Mouse (Mus musculus): ENCODE data around the gene Fiz1. TPM values are rescaled to one million over a fixed set of nuclear protein-coding genes. Genes with fewer than 3 reads are reported as not detected.

Gene Fiz1
- polyA plus RNA-seq, 1 experiment: 36.1 TPM

DNA sequence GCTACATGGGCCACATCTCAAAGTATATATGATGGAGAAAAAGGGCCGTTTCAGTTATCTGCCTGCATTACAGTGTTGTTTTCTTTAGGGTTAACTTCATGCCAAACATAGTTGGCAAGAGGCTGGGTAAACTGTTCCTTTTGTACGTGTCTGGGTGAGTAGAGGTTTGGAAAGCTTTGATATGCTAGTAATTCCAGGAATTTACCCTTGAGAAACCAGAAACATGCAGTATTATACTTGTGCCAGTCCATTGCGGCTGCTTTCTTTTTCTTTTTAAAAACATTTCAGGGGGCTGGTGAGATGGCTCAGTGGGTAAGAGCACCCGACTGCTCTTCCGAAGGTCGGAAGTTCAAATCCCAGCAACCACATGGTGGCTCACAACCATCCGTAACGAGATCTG, 17.6 kb downstream of the Fiz1 start:
- H3K36me3 ChIP-seq (ENCODE audit: control insufficient read depth, insufficient read depth, low read length): no peaks in the 10 kb centered on the region
- H3K27me3 ChIP-seq (ENCODE audit: control insufficient read depth, insufficient read depth, low read length): no peaks in the 10 kb centered on the region
- H3K27ac ChIP-seq (ENCODE audit: control insufficient read depth, insufficient read depth, low read depth, low read length): no peak overlapping the region
- H3K4me1 ChIP-seq (ENCODE audit: control insufficient read depth, insufficient read depth, low read length): peaks cover 20% of the 10 kb centered on the region
- no peak overlapping the region for H3K4me3 ChIP-seq (ENCODE audit: control insufficient read depth, low read depth, low read length)
- no peak for TF ChIP-seq CTCF (IDR thresholded peaks at IDR 0.05; ENCODE audit: control insufficient read depth, insufficient read depth, insufficient replicate concordance, low read depth, low read length)
- TF ChIP-seq POLR2A (IDR thresholded peaks at IDR 0.05; ENCODE audit: control insufficient read depth, low read depth, low read length): no peak

- Histone ChIP-seq H3K27ac (ENCODE audit: control insufficient read depth, insufficient read depth, low read depth, low read length) (peak within 1 kb of the TSS; percentile 1; the same call in 1 of the 2 replicates), H3K36me3 (ENCODE audit: control insufficient read depth, insufficient read depth, low read length) (no peaks in the 10 kb centered on the region), H3K4me3 (ENCODE audit: control insufficient read depth, low read depth, low read length) (peak within 1 kb of the TSS; percentile 89), H3K27me3 (ENCODE audit: control insufficient read depth, insufficient read depth, low read length) (no peaks in the 10 kb centered on the region), H3K4me1 (ENCODE audit: control insufficient read depth, insufficient read depth, low read length) (peaks cover 20% of the 10 kb centered on the region)
- TF ChIP-seq POLR2A (IDR thresholded peaks at IDR 0.05; ENCODE audit: control insufficient read depth, low read depth, low read length) (no peak), CTCF (IDR thresholded peaks at IDR 0.05; ENCODE audit: control insufficient read depth, insufficient read depth, insufficient replicate concordance, low read depth, low read length) (no peak)
These were observed 18.2 kb downstream of the Fiz1 start, which contains the start of gene Zfp579 for GRCm38 (mm10) chr7:4996003-4996895. Gene Zfp579 (minus strand): TSS chr7:4996158.

DNA sequence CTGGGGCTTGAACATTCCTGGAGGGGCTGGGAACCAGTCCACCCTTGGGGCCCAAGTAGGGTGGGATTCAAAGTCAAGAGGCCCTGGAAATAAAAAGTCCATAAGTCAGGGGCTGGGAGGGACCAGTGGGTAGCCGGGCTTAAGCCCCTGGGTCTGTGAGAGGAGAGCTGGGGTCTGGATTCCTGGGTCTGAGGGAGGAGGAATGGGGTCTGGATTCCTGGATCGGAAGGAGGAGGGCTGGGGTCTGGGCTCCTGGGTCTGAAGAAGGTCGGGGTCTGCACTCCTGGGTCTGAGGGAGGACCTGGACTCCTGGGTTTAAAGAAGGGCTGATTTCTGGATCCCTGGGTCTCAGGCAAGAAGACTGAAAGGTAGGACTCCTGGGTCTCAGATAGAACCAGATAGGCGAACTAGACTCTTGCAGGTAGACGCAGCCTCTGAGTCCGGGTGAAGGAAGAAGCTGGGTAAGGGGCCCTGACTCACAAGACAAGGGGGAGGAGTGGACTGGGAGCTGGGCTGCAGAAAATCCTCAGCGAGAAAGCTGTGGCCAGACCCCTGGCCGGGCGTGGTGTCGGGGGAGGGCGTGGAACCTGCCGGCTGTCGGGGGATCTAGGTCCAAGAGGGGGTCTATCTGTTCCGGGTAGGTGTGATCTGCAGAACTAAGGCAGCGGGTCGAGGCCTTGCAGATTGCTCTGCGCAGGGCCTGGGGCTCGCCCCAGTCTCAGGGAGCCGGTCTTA, 19.1 kb downstream of the Fiz1 start:
- Histone ChIP-seq H3K36me3 (ENCODE audit: control insufficient read depth, insufficient read depth, low read length) (no peaks in the 10 kb centered on the region), H3K27me3 (ENCODE audit: control insufficient read depth, insufficient read depth, low read length) (no peaks in the 10 kb centered on the region), H3K4me3 (ENCODE audit: control insufficient read depth, low read depth, low read length) (peak overlapping the region; percentile 89), H3K27ac (ENCODE audit: control insufficient read depth, insufficient read depth, low read depth, low read length) (no peak overlapping the region; the same call in 1 of the 2 replicates), H3K4me1 (ENCODE audit: control insufficient read depth, insufficient read depth, low read length) (peaks cover 20% of the 10 kb centered on the region)
- no peak for TF ChIP-seq CTCF (IDR thresholded peaks at IDR 0.05; ENCODE audit: control insufficient read depth, insufficient read depth, insufficient replicate concordance, low read depth, low read length)
- TF ChIP-seq POLR2A (IDR thresholded peaks at IDR 0.05; ENCODE audit: control insufficient read depth, low read depth, low read length): no peak

- Histone ChIP-seq H3K4me3 (ENCODE audit: control insufficient read depth, low read depth, low read length) (no peak overlapping the region), H3K36me3 (ENCODE audit: control insufficient read depth, insufficient read depth, low read length) (no peaks in the 10 kb centered on the region), H3K27ac (ENCODE audit: control insufficient read depth, insufficient read depth, low read depth, low read length) (no peak overlapping the region), H3K4me1 (ENCODE audit: control insufficient read depth, insufficient read depth, low read length) (peaks cover 20% of the 10 kb centered on the region), H3K27me3 (ENCODE audit: control insufficient read depth, insufficient read depth, low read length) (no peaks in the 10 kb centered on the region)
- no peak for TF ChIP-seq POLR2A (IDR thresholded peaks at IDR 0.05; ENCODE audit: control insufficient read depth, low read depth, low read length)
- TF ChIP-seq CTCF (IDR thresholded peaks at IDR 0.05; ENCODE audit: control insufficient read depth, insufficient read depth, insufficient replicate concordance, low read depth, low read length): no peak
These were observed 20.3 kb downstream of the Fiz1 start for GRCm38 (mm10) chr7:4993999-4994788.

- no peak overlapping the region for H3K27ac ChIP-seq (ENCODE audit: control insufficient read depth, insufficient read depth, low read depth, low read length)
These were observed 21.0 kb downstream of the Fiz1 start for GRCm38 (mm10) chr7:4993347-4993998.

GRCm38 (mm10) chr7:4988250-4988649, 26.2 kb downstream of the Fiz1 start:
- Histone ChIP-seq H3K4me3 (ENCODE audit: control insufficient read depth, low read depth, low read length) (no peak overlapping the region), H3K36me3 (ENCODE audit: control insufficient read depth, insufficient read depth, low read length) (no peaks in the 10 kb centered on the region)

More at GRCm38 (mm10) chr7:4993347-4993998, 21.0 kb downstream of the Fiz1 start:
- TF ChIP-seq CTCF (IDR thresholded peaks at IDR 0.05; ENCODE audit: control insufficient read depth, insufficient read depth, insufficient replicate concordance, low read depth, low read length) (no peak), POLR2A (IDR thresholded peaks at IDR 0.05; ENCODE audit: control insufficient read depth, low read depth, low read length) (no peak)
- Histone ChIP-seq H3K4me3 (ENCODE audit: control insufficient read depth, low read depth, low read length) (no peak overlapping the region), H3K4me1 (ENCODE audit: control insufficient read depth, insufficient read depth, low read length) (peaks cover 20% of the 10 kb centered on the region), H3K27me3 (ENCODE audit: control insufficient read depth, insufficient read depth, low read length) (no peaks in the 10 kb centered on the region), H3K36me3 (ENCODE audit: control insufficient read depth, insufficient read depth, low read length) (no peaks in the 10 kb centered on the region)

More at GRCm38 (mm10) chr7:4988250-4988649, 26.2 kb downstream of the Fiz1 start:
- no peaks in the 10 kb centered on the region for H3K27me3 ChIP-seq (ENCODE audit: control insufficient read depth, insufficient read depth, low read length)
- TF ChIP-seq POLR2A (IDR thresholded peaks at IDR 0.05; ENCODE audit: control insufficient read depth, low read depth, low read length) (no peak), CTCF (IDR thresholded peaks at IDR 0.05; ENCODE audit: control insufficient read depth, insufficient read depth, insufficient replicate concordance, low read depth, low read length) (no peak)
- no peak overlapping the region for H3K27ac ChIP-seq (ENCODE audit: control insufficient read depth, insufficient read depth, low read depth, low read length)
- H3K4me1 ChIP-seq (ENCODE audit: control insufficient read depth, insufficient read depth, low read length): peaks cover under 1% of the 10 kb centered on the region; the same call in 1 of the 2 replicates
